Mouse (Mus musculus): ENCODE results near the gene Tmem238.
"Not testable (repeated sequence)": the region's sequence is repeated elsewhere in the genome, so short reads cannot be mapped to it uniquely, and the experiment has no call there.

- TF ChIP-seq CTCF, EP300 (IDR thresholded peaks at IDR 0.05; ENCODE audit: low read depth): not testable (repeated sequence)
Measured at GRCm38 (mm10) chr7:4820925-4821324, 31.5 kb upstream of the Tmem238 start.
